Mouse (Mus musculus) inflammation-experienced regulatory T-cells, adult 16 weeks (primary cell): Measurements from ENCODE around the gene Brd4. TPM values are rescaled to one million over a fixed set of nuclear protein-coding genes. Genes with fewer than 3 reads are reported as not detected.

Experiments
- polyA plus RNA-seq: library from polyadenylated mRNA; unstranded; fragments of 100-300 nt; shearing (Covaris generic); gene quantifications from one replicate; pipeline ENCODE4 v1.2.1, GENCODE M21; 2017

The Brd4 gene
- 55.5 TPM for polyA plus RNA-seq

DNA sequence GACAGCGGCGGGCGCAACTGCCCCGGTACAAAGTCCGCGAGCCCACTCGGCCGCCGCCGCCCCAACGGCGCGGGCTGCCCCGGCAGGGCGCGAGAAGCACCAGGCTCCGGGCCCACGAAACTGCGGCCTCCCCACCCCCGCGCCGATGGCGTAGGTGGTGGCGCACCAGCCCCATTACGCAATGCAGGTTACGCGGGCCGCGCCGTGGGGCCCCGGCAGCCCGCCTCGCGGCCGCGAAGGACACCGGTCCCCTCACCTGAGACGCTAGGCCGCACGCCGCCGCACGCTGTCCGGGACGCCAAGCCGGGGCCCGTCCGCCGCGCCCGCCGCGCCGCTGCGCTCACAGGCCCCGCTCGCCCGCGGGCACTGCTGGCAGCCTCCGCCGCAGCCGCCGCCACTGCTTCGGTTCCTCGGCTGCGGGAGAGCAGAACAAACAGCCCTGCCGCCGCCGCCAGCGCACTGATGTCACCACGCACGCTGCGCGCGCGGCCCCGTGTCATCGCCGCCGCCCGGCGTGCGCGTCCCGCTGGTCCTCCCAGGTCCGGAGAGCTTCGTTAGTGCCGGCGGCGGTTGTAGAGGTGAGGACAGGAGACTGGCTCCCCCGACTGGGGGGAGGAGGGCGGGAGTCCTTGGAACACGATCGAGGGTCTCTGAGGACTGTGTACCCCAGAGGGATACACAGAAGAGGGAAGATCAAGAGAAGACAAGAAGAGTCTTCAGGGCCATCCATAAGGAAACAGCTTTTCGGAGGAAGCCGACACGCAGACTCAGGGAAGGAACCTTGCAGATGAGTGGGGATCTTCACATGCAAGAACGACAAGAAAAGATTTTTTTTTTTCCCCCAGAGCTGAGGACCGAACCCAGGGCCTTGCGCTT, at the start of gene Brd4:
TSS of gene Brd4 (minus strand) at position 461 of the 876 bp plus-strand sequence.

DNA sequence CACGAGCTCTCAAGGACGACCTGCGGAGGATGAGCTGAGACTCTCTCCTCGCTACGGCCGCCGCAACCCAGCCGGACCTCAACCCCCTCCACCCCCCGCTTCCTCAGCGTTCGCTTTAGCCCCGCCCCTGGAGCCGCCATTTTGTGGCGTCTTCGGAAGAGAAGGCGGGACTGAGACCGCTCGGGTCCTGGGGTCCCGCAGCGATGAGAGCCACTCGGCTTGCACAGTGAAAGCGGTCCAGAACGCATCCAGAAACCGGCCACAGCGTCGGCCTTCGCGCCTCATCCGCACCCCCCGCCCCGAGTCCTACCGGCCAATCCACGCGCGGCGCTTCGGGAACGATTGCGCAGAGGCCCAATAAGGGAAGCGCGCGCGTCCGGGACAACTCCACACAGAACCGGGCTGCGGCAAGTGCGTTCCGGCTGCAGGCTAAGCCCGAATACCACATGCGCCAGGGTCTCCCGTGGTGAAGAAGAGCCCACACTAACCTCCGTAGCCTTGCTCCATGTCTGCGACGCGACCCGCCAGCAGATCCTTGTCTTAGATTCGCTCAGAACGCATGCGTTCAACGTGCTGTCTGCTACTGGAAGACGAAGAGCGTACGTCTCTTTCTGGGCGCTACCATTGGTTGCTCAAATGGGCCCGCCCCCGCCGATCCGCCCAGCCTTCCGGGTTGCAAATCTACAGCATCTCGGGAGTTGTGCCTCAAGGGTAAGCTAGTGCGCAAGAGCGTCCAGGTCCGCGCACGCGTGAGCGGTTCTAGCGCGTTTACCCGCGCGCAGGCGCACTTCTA, 36.3 kb upstream of the Brd4 start, which contains the start of gene Akap8:
TSS of gene Akap8 (minus strand) at position 642 of the 793 bp plus-strand sequence.

DNA sequence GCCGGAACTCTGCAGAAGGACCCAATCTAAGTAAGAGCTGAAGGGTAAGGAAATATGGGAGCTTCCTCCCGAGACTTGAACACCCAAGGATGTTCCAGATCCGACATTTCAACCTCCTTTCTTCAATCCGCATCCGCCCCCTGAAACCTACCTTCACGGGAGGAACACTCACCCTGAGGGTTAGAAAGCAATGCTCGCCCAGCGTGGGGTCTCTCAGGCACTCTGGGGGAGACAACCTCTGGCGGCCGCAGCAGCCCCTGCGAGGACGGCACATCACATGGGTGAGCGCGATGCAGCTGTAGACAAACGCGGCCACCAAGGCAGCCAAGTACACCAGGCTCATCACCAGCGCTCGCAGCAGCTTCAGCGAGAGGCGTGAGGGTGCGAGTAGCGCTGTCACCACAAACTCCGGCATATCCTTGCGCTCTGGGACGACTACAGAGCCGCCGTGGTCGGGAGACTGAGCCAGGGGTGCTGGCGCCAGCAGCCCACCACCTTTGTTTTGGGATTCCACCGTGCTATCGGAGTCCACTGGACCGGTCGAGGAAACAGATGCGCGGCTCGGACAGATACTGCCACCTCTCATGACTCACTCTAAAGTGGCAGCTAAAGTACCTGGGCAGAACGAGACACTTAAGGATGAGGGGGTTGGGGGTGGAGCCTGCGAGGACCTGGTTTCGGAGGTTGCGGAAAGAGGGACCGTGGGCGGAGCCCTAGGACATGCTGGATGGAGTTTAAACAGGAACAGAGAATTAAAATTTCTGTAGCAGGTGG, 95.5 kb downstream of the Brd4 start, which contains the start of gene Ephx3:
TSS of gene Ephx3 (minus strand) at position 687 of the 774 bp plus-strand sequence.

GRCm38 (mm10) chr17:32166687-32167086, 117.8 kb downstream of the Brd4 start, which contains the start of gene Notch3:
TSS of gene Notch3 (minus strand) at chr17:32166852.

Other genes starting within 250 kb of the Brd4 start
- 76.9 TPM for gene Rrp1b, start 248.6 kb downstream of the Brd4 start, polyA plus RNA-seq
- 1.1 TPM for gene Hsf2bp, start 248.4 kb downstream of the Brd4 start, polyA plus RNA-seq
- gene Notch3, start 117.9 kb downstream of the Brd4 start, polyA plus RNA-seq: not detected
- not detected for gene Ephx3, start 95.2 kb downstream of the Brd4 start, polyA plus RNA-seq
- gene Akap8, start 36.5 kb upstream of the Brd4 start, polyA plus RNA-seq: 258 TPM
- gene Akap8l, start 65.9 kb upstream of the Brd4 start, polyA plus RNA-seq: 327 TPM
- 23.5 TPM for gene Wiz, start 104.7 kb upstream of the Brd4 start, polyA plus RNA-seq
- gene Rasal3, start 118.9 kb upstream of the Brd4 start, polyA plus RNA-seq: 166 TPM
- gene Pglyrp2, start 139.4 kb upstream of the Brd4 start, polyA plus RNA-seq: 98.3 TPM
- gene Cyp4f39, start 168.0 kb upstream of the Brd4 start, polyA plus RNA-seq: 1.5 TPM
- 4.9 TPM for gene Cyp4f17, start 221.3 kb upstream of the Brd4 start, polyA plus RNA-seq